Mouse (Mus musculus) midbrain, embryonic 16.5 days (tissue): ENCODE results near the gene Rab37. TPM values are rescaled to one million over a fixed set of nuclear protein-coding genes. Genes with fewer than 3 reads are reported as not detected.

Experiments used
- ATAC-seq: fragments of 200-750 bp; cut with Nextera tagmentation; 2 replicates; pipeline ENCODE4 v1.8.0; 2017; ENCODE audit warnings: moderate TSS enrichment
- H3K27ac ChIP-seq: fragments of 300-500 bp; sonication (generic); 2 replicates; pipeline ENCODE4 v1.5.1; 2014; ENCODE audit warnings: mild to moderate bottlenecking, low read length, mixed read lengths
- H3K27me3 ChIP-seq: fragments of 300-500 bp; sonication (generic); 2 replicates; pipeline ENCODE4 v1.6.1; 2014; ENCODE audit warnings: low read depth, low read length, mixed read lengths; ENCODE audit not compliant: control insufficient read depth, insufficient read depth
- H3K36me3 ChIP-seq: fragments of 300-500 bp; sonication (generic); 2 replicates; pipeline ENCODE4 v1.6.1; 2014; ENCODE audit warnings: mild to moderate bottlenecking, low read length, moderate library complexity, mixed read lengths; ENCODE audit not compliant: control insufficient read depth, insufficient read depth
- H3K4me1 ChIP-seq: fragments of 300-500 bp; sonication (generic); 2 replicates; pipeline ENCODE4 v1.6.1; 2014; ENCODE audit warnings: mild to moderate bottlenecking, low read length, mixed read lengths; ENCODE audit not compliant: control insufficient read depth, insufficient read depth
- H3K4me2 ChIP-seq: fragments of 300-500 bp; sonication (generic); 2 replicates; pipeline ENCODE4 v1.6.1; 2014; ENCODE audit warnings: mild to moderate bottlenecking, low read length, mixed read lengths
- H3K4me3 ChIP-seq: fragments of 300-500 bp; sonication (generic); 2 replicates; pipeline ENCODE4 v1.5.1; 2014; ENCODE audit warnings: low read depth, mild to moderate bottlenecking, low read length, moderate library complexity, mixed read lengths
- H3K9ac ChIP-seq: fragments of 300-500 bp; sonication (generic); 2 replicates; pipeline ENCODE4 v1.6.1; 2014; ENCODE audit warnings: low read depth, low read length, mixed read lengths
- H3K9me3 ChIP-seq: fragments of 300-500 bp; sonication (generic); replicated peaks from 2 replicates; pipeline ENCODE4 v1.6.1; 2014; ENCODE audit warnings: mild to moderate bottlenecking, low read length, mixed read lengths; ENCODE audit not compliant: control insufficient read depth, poor library complexity, severe bottlenecking
- WGBS: fragments of 180-500 bp; shearing (Covaris S2); extraction: QIAGEN DNeasy Blood & Tissue Kit; methylation state at CpG from one replicate; pipeline ENCODE4 v1.1.7; 2014; 5-methylcytosine and 5-hydroxymethylcytosine counted together
- polyA plus RNA-seq: library from polyadenylated mRNA; unstranded; fragments of >200 nt; fragmentation: Nextera tagmentation; extraction: Ambion mirVana; gene quantifications from 2 replicates; pipeline ENCODE4 v1.2.1, GENCODE M21; 2015

Gene Rab37
- 1.0 TPM in 2 replicates for polyA plus RNA-seq

GRCm38 (mm10) chr11:115091362-115091901, at the start of gene Rab37:
Gene Rab37 (plus strand): TSS chr11:115091431.
- Histone ChIP-seq H3K9ac (peak within 1 kb of the TSS; percentile 54), H3K27me3 (peaks cover 16% of the 10 kb centered on the region), H3K4me2 (peak within 1 kb of the TSS; percentile 56), H3K36me3 (no peaks in the 10 kb centered on the region), H3K27ac (no peak within 1 kb of the TSS), H3K9me3 (no peaks in the 10 kb centered on the region), H3K4me3 (peak within 1 kb of the TSS; percentile 30), H3K4me1 (peaks cover 10% of the 10 kb centered on the region)
- WGBS, result 2% methylated on average over 36 of the region's 36 CpGs
- ATAC-seq, result no peak

GRCm38 (mm10) chr11:115048259-115048658, 43.0 kb upstream of the Rab37 start, which contains the start of gene Cd300ld3:
Gene Cd300ld3 (minus strand): TSS chr11:115048409.
- H3K4me3 ChIP-seq, result no peak within 1 kb of the TSS
- no peak within 1 kb of the TSS for H3K4me2 ChIP-seq
- no peak within 1 kb of the TSS for H3K27ac ChIP-seq
- 87% methylated on average over 2 of the region's 2 CpGs for WGBS
- no peaks in the 10 kb centered on the region for H3K4me1 ChIP-seq
- no peak for ATAC-seq
- no peaks in the 10 kb centered on the region for H3K27me3 ChIP-seq
- no peak within 1 kb of the TSS for H3K9ac ChIP-seq
- no peaks in the 10 kb centered on the region for H3K9me3 ChIP-seq
- no peaks in the 10 kb centered on the region for H3K36me3 ChIP-seq

GRCm38 (mm10) chr11:115049282-115049895, 41.8 kb upstream of the Rab37 start:
- WGBS, result 45% methylated on average over 3 of the region's 3 CpGs
- no peak overlapping the region for H3K27ac ChIP-seq
- H3K9ac ChIP-seq, result no peak overlapping the region
- no peaks in the 10 kb centered on the region for H3K36me3 ChIP-seq
- no peak overlapping the region for H3K4me3 ChIP-seq
- H3K4me1 ChIP-seq, result no peaks in the 10 kb centered on the region
- ATAC-seq, result no peak
- no peaks in the 10 kb centered on the region for H3K9me3 ChIP-seq
- H3K4me2 ChIP-seq, result no peak overlapping the region
- H3K27me3 ChIP-seq, result no peaks in the 10 kb centered on the region

GRCm38 (mm10) chr11:115052206-115052605, 39.0 kb upstream of the Rab37 start:
- Histone ChIP-seq H3K4me3 (no peak overlapping the region), H3K4me2 (no peak overlapping the region), H3K27me3 (no peaks in the 10 kb centered on the region), H3K27ac (no peak overlapping the region), H3K9me3 (no peaks in the 10 kb centered on the region), H3K36me3 (no peaks in the 10 kb centered on the region), H3K9ac (no peak overlapping the region), H3K4me1 (no peaks in the 10 kb centered on the region)
- WGBS, result 6% methylated on average over 9 of the region's 9 CpGs
- no peak for ATAC-seq

GRCm38 (mm10) chr11:115052991-115053390, 38.2 kb upstream of the Rab37 start:
- WGBS, result 100% methylated on average over 1 of the region's 1 CpGs
- Histone ChIP-seq H3K27me3 (no peaks in the 10 kb centered on the region), H3K9ac (no peak overlapping the region), H3K36me3 (no peaks in the 10 kb centered on the region), H3K4me1 (no peaks in the 10 kb centered on the region), H3K4me2 (no peak overlapping the region), H3K27ac (no peak overlapping the region), H3K9me3 (no peaks in the 10 kb centered on the region), H3K4me3 (no peak overlapping the region)
- ATAC-seq, result no peak

GRCm38 (mm10) chr11:115054537-115054936, 36.7 kb upstream of the Rab37 start:
- Histone ChIP-seq H3K27me3 (no peaks in the 10 kb centered on the region; the same call in 1 of the 2 replicates), H3K27ac (no peak overlapping the region), H3K9ac (no peak overlapping the region), H3K9me3 (no peaks in the 10 kb centered on the region), H3K4me2 (no peak overlapping the region), H3K36me3 (no peaks in the 10 kb centered on the region), H3K4me3 (no peak overlapping the region), H3K4me1 (no peaks in the 10 kb centered on the region)
- no peak for ATAC-seq

- no peak overlapping the region for H3K4me3 ChIP-seq
- H3K9me3 ChIP-seq, result no peaks in the 10 kb centered on the region
- 67% methylated on average over 4 of the region's 4 CpGs for WGBS
- no peak for ATAC-seq
- H3K9ac ChIP-seq, result no peak overlapping the region
- no peaks in the 10 kb centered on the region for H3K36me3 ChIP-seq
- H3K27me3 ChIP-seq, result no peaks in the 10 kb centered on the region; the same call in 1 of the 2 replicates
- no peaks in the 10 kb centered on the region for H3K4me1 ChIP-seq
- H3K27ac ChIP-seq, result no peak overlapping the region
- H3K4me2 ChIP-seq, result no peak overlapping the region
These were observed 32.5 kb upstream of the Rab37 start for GRCm38 (mm10) chr11:115058701-115059100.

- no peak for ATAC-seq
- no peak overlapping the region for H3K4me3 ChIP-seq
- H3K27me3 ChIP-seq, result no peaks in the 10 kb centered on the region; the same call in 1 of the 2 replicates
- H3K4me2 ChIP-seq, result no peak overlapping the region
- no peaks in the 10 kb centered on the region for H3K4me1 ChIP-seq
- no peaks in the 10 kb centered on the region for H3K36me3 ChIP-seq
- H3K9me3 ChIP-seq, result no peaks in the 10 kb centered on the region
- H3K9ac ChIP-seq, result no peak overlapping the region
- H3K27ac ChIP-seq, result no peak overlapping the region
- 87% methylated on average over 2 of the region's 2 CpGs for WGBS
These were observed 31.4 kb upstream of the Rab37 start for GRCm38 (mm10) chr11:115059797-115060196.

- Histone ChIP-seq H3K36me3 (no peaks in the 10 kb centered on the region), H3K27ac (no peak within 1 kb of the TSS)
These were observed 29.2 kb upstream of the Rab37 start, which contains the start of gene Cd300e for GRCm38 (mm10) chr11:115062077-115062476. Gene Cd300e (minus strand): TSS chr11:115062177.

More at GRCm38 (mm10) chr11:115062077-115062476, 29.2 kb upstream of the Rab37 start, which contains the start of gene Cd300e:
- Histone ChIP-seq H3K9ac (no peak within 1 kb of the TSS), H3K27me3 (no peaks in the 10 kb centered on the region; the same call in 1 of the 2 replicates), H3K4me1 (no peaks in the 10 kb centered on the region), H3K9me3 (no peaks in the 10 kb centered on the region), H3K4me3 (no peak within 1 kb of the TSS), H3K4me2 (no peak within 1 kb of the TSS)
- ATAC-seq, result no peak
- WGBS, result 25% methylated on average over 5 of the region's 5 CpGs
